Mouse (Mus musculus) kidney, adult 2 months (tissue): Measurements from ENCODE around the gene Umodl1.

Experiments used
- CTCF ChIP-seq: fragments of 200-500 bp; conservative IDR thresholded peaks from 2 replicates; pipeline ENCODE4 v1.5.1; 2011; ENCODE audit warnings: low read depth, mild to moderate bottlenecking, control low read depth, low read length, moderate library complexity, mixed read lengths; ENCODE audit not compliant: insufficient read depth, insufficient read length
- POLR2A ChIP-seq: fragments of 200-500 bp; IDR thresholded peaks from one replicate; pipeline ENCODE4 v1.6.1; 2011; ENCODE audit warnings: low read depth, low read length, control low read depth

- TF ChIP-seq POLR2A = no peak
- TF ChIP-seq CTCF = no peak
Observed at GRCm38 (mm10) chr17:31036168-31036876, 81.9 kb downstream of the Umodl1 start.
